Mouse (Mus musculus) hindbrain, embryonic 14.5 days (tissue): ENCODE data around the gene Nr1h3. TPM values are rescaled to one million over a fixed set of nuclear protein-coding genes. Genes with fewer than 3 reads are reported as not detected.

Experiments
- ATAC-seq: fragments of 200-750 bp; cut with Nextera tagmentation; 2 replicates; pipeline ENCODE4 v1.8.0; 2017; ENCODE audit warnings: moderate number of reproducible peaks, mild to moderate bottlenecking, moderate TSS enrichment, moderate library complexity; ENCODE audit not compliant: low FRiP score
- DNase-seq: peaks from one replicate; pipeline ENCODE4 v3.0.0-alpha.2; 2015; ENCODE audit warnings: low spot score
- H3K27ac ChIP-seq: fragments of 300-500 bp; sonication (generic); 2 replicates; pipeline ENCODE4 v1.5.1; 2014; ENCODE audit warnings: mild to moderate bottlenecking, moderate library complexity
- H3K27me3 ChIP-seq: fragments of 300-500 bp; sonication (generic); 2 replicates; pipeline ENCODE4 v1.6.1; 2014; ENCODE audit warnings: mild to moderate bottlenecking, low read length, mixed read lengths; ENCODE audit not compliant: control insufficient read depth, insufficient read depth
- H3K36me3 ChIP-seq: fragments of 300-500 bp; sonication (generic); replicated peaks from 2 replicates; pipeline ENCODE4 v1.6.1; 2014; ENCODE audit not compliant: control insufficient read depth, insufficient read depth
- H3K4me1 ChIP-seq: fragments of 300-500 bp; sonication (generic); replicated peaks from 2 replicates; pipeline ENCODE4 v1.6.1; 2014; ENCODE audit warnings: antibody characterized with exemption, low read length, mixed read lengths; ENCODE audit not compliant: control insufficient read depth, insufficient read depth
- H3K4me2 ChIP-seq: fragments of 300-500 bp; sonication (generic); replicated peaks from 2 replicates; pipeline ENCODE4 v1.6.1; 2014; ENCODE audit warnings: mild to moderate bottlenecking, moderate library complexity
- H3K4me3 ChIP-seq: fragments of 300-500 bp; sonication (generic); replicated peaks from 2 replicates; pipeline ENCODE4 v1.5.1; 2014; ENCODE audit warnings: mild to moderate bottlenecking, low read length
- H3K9ac ChIP-seq: fragments of 300-500 bp; sonication (generic); 2 replicates; pipeline ENCODE4 v1.6.1; 2014
- H3K9me3 ChIP-seq: fragments of 300-500 bp; sonication (generic); 2 replicates; pipeline ENCODE4 v1.6.1; 2016; ENCODE audit warnings: low read length; ENCODE audit not compliant: control insufficient read depth
- WGBS: fragments of 180-500 bp; shearing (Covaris S2); extraction: QIAGEN DNeasy Blood & Tissue Kit; methylation state at CpG from one replicate; pipeline ENCODE4 v1.1.7; 2014; 5-methylcytosine and 5-hydroxymethylcytosine counted together
- polyA plus RNA-seq: library from polyadenylated mRNA; unstranded; fragments of >200 nt; fragmentation: Nextera tagmentation; extraction: Ambion mirVana; gene quantifications from 2 replicates; pipeline ENCODE4 v1.2.1, GENCODE M21; 2014

Gene Nr1h3
- polyA plus RNA-seq, 1 experiment from 2014 or later: 2.8 TPM

DNA sequence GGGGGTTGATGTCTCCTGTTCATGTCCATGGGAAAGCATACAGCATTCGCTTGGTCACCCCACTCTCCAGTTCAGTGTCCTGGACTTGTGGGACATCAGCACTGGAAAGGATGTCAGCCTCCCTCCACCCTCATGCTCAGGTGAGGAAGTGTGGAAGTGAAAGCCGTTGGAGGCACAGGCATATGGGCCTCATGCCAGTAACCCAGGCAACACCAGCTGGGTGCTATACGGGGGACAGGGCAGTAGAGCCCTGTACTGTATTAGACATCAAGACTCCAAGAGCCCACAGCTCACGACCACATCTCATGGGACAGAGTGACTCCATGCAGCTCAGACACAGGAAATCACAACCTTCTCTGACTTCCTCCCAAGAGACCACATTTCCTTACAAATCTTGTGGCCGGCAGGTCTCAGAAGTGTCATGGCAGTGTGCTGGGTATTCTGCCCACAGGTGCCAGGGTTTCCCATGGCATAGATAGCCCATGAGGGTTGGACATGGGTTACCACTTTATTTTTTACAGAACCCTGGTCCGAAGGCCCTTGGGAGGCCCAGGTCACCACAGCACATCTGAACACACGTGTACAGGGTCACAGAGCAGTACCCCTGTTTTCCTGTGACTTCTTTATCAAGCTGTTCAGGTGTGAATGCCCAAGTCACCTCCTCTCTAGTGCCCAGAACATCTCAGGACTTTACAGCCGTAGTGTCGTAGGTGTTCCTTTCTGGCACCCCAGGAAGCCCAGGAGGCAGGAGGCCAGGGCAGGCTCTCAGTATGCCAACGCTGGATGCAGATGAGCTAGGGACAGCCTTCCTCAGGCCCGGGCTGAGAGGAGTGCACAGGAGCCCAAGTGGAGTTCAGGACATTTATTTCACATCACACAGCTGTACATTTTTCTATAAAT, 65.9 kb downstream of the Nr1h3 start:
- Histone ChIP-seq H3K4me2 (no peak overlapping the region), H3K27me3 (no peaks in the 10 kb centered on the region), H3K9me3 (no peaks in the 10 kb centered on the region), H3K4me1 (no peaks in the 10 kb centered on the region), H3K9ac (no peak overlapping the region), H3K4me3 (no peak overlapping the region), H3K36me3 (peaks cover 53% of the 10 kb centered on the region), H3K27ac (no peak overlapping the region)
- 84% methylated on average over 11 of the region's 11 CpGs for WGBS
- ATAC-seq (no peak), DNase-seq (no peak)

Other genes starting within 250 kb of the Nr1h3 start
- 0.97 and 1.1 TPM in 2 replicates for gene Rapsn, start 167.2 kb downstream of the Nr1h3 start, polyA plus RNA-seq
- 237 and 243 TPM in 2 replicates for gene Psmc3, start 148.8 kb downstream of the Nr1h3 start, polyA plus RNA-seq
- 27.4 and 27.6 TPM in 2 replicates for gene Slc39a13, start 132.4 kb downstream of the Nr1h3 start, polyA plus RNA-seq
- gene Spi1, start 120.4 kb downstream of the Nr1h3 start, polyA plus RNA-seq: 4.1 and 4.3 TPM in 2 replicates
- not detected in 2 replicates for gene Mybpc3, start 84.7 kb downstream of the Nr1h3 start, polyA plus RNA-seq
- gene Madd, start 19.0 kb downstream of the Nr1h3 start, polyA plus RNA-seq: 51.6 and 58.4 TPM in 2 replicates
- gene Acp2, start 51 bp upstream of the Nr1h3 start, polyA plus RNA-seq: 40.9 and 49.8 TPM in 2 replicates
- 9.4 and 11.4 TPM in 2 replicates for gene Ddb2, start 34.1 kb upstream of the Nr1h3 start, polyA plus RNA-seq
- gene Pacsin3, start 53.1 kb upstream of the Nr1h3 start, polyA plus RNA-seq: 12.9 and 13.5 TPM in 2 replicates
- gene Arfgap2, start 62.1 kb upstream of the Nr1h3 start, polyA plus RNA-seq: 59.6 and 64.0 TPM in 2 replicates
- 143 and 155 TPM in 2 replicates for gene 1110051M20Rik, start 241.9 kb upstream of the Nr1h3 start, polyA plus RNA-seq